Mouse (Mus musculus) monocyte, adult 2 months (primary cell): ENCODE results near the gene Hs3st2.
A peak's percentile ranks its signal among the peaks of the same experiment; 100 is the strongest.
"Not testable (repeated sequence)": the region's sequence is repeated elsewhere in the genome, so short reads cannot be mapped to it uniquely, and the experiment has no call there.

Experiments
- DNase-seq, 2 experiments: peaks; one replicate each; pipeline ENCODE4 v3.0.0; 2022; ENCODE audit warnings: low spot score in 2 of 2, low read depth in 1 of 2

The Hs3st2 gene

GRCm38 (mm10) chr7:121391225-121391983 is at the start of gene Hs3st2:
Gene Hs3st2, plus strand, starts transcription at chr7:121391859.
- DNase-seq, result no peak

- no peak for DNase-seq
Observed at GRCm38 (mm10) chr7:121348284-121348963, 43.2 kb upstream of the Hs3st2 start.

GRCm38 (mm10) chr7:121351688-121352087 is 40.0 kb upstream of the Hs3st2 start:
- DNase-seq, result no peak

GRCm38 (mm10) chr7:121361448-121361847 is 30.2 kb upstream of the Hs3st2 start:
- DNase-seq, result not testable (repeated sequence)

GRCm38 (mm10) chr7:121365584-121365983 is 26.1 kb upstream of the Hs3st2 start:
- no peak for DNase-seq

GRCm38 (mm10) chr7:121367185-121367584 is 24.5 kb upstream of the Hs3st2 start:
- DNase-seq, result no peak

- no peak for DNase-seq
Observed at GRCm38 (mm10) chr7:121371990-121372389, 19.7 kb upstream of the Hs3st2 start.

GRCm38 (mm10) chr7:121375456-121375855 is 16.2 kb upstream of the Hs3st2 start:
- no peak for DNase-seq

GRCm38 (mm10) chr7:121378942-121379341 is 12.7 kb upstream of the Hs3st2 start:
- no peak for DNase-seq

GRCm38 (mm10) chr7:121391984-121392739 is 503 bp downstream of the Hs3st2 start:
- DNase-seq, result no peak

- DNase-seq, result no peak
Observed at GRCm38 (mm10) chr7:121392740-121392993, 1.0 kb downstream of the Hs3st2 start.

GRCm38 (mm10) chr7:121393884-121394283 is 2.2 kb downstream of the Hs3st2 start:
- DNase-seq, result no peak

- no peak for DNase-seq
Observed at GRCm38 (mm10) chr7:121394875-121395274, 3.2 kb downstream of the Hs3st2 start.

- no peak for DNase-seq
Observed at GRCm38 (mm10) chr7:121410716-121411506, 19.3 kb downstream of the Hs3st2 start.

GRCm38 (mm10) chr7:121411507-121411898 is 19.8 kb downstream of the Hs3st2 start:
- no peak for DNase-seq

- no peak for DNase-seq
Observed at GRCm38 (mm10) chr7:121436884-121437283, 45.2 kb downstream of the Hs3st2 start.

- no peak for DNase-seq
Observed at GRCm38 (mm10) chr7:121441186-121441585, 49.5 kb downstream of the Hs3st2 start.

GRCm38 (mm10) chr7:121444336-121444735 is 52.7 kb downstream of the Hs3st2 start:
- no peak for DNase-seq

GRCm38 (mm10) chr7:121446281-121446680 is 54.6 kb downstream of the Hs3st2 start:
- peak in 1 of 2 experiments; percentile 16 for DNase-seq

- DNase-seq, result no peak
Observed at GRCm38 (mm10) chr7:121450951-121451843, 59.5 kb downstream of the Hs3st2 start.
